Mouse (Mus musculus): ENCODE measurements around the gene Doc2b. TPM values are rescaled to one million over a fixed set of nuclear protein-coding genes. Genes with fewer than 3 reads are reported as not detected.
A peak's percentile ranks its signal among the peaks of the same experiment; 100 is the strongest.

Doc2b gene
- polyA plus RNA-seq, 1 experiment from 2014 or later: 1.4 TPM

DNA sequence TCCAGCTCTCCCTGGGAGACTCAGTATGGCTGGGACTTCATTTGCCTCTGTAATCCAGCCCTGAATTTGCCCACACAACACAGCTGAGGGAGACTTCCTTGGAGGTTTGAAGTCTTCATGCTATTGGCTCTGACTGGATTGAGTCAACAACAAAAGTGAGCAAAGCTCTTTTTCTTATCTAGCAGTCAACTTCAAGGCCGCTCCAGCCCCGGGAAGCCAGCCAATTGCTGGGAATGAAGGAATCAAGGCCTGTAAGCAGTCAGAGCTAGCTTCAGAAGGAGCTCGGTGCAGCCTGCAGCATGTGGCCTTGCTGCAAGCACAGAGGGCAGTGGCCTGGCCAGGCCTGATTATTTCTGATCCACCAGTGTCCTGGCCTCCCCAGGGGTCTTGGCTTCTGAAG is 16.1 kb upstream of the Doc2b start:
- no peak overlapping the region for H3K4me3 ChIP-seq
- no peak overlapping the region for H3K4me2 ChIP-seq
- H3K27ac ChIP-seq: peak overlapping the region; percentile 41; the same call in 1 of the 2 replicates
- 49% methylated on average over 3 of the region's 3 CpGs for WGBS
- H3K27me3 ChIP-seq: no peaks in the 10 kb centered on the region
- ATAC-seq (ENCODE audit: low FRiP score): no peak
- H3K9me3 ChIP-seq: no peaks in the 10 kb centered on the region
- no peak overlapping the region for H3K9ac ChIP-seq
- no peaks in the 10 kb centered on the region for H3K36me3 ChIP-seq
- H3K4me1 ChIP-seq (replicated peaks): peaks cover 17% of the 10 kb centered on the region

GRCm38 (mm10) chr11:75810526-75810925 is 14.7 kb upstream of the Doc2b start:
- 95% methylated on average over 3 of the region's 3 CpGs for WGBS
- no peak overlapping the region for H3K4me2 ChIP-seq
- H3K27ac ChIP-seq: no peak overlapping the region
- H3K4me3 ChIP-seq: no peak overlapping the region
- no peak overlapping the region for H3K9ac ChIP-seq
- no peaks in the 10 kb centered on the region for H3K36me3 ChIP-seq
- no peaks in the 10 kb centered on the region for H3K27me3 ChIP-seq
- no peak for ATAC-seq (ENCODE audit: low FRiP score)
- no peaks in the 10 kb centered on the region for H3K9me3 ChIP-seq
- peaks cover 17% of the 10 kb centered on the region for H3K4me1 ChIP-seq (replicated peaks)

GRCm38 (mm10) chr11:75807486-75807885 is 11.6 kb upstream of the Doc2b start:
- Histone ChIP-seq H3K4me2 (no peak overlapping the region), H3K27ac (no peak overlapping the region), H3K27me3 (no peaks in the 10 kb centered on the region), H3K36me3 (no peaks in the 10 kb centered on the region), H3K4me1 (replicated peaks) (peaks cover 12% of the 10 kb centered on the region), H3K9ac (peak overlapping the region; percentile 35), H3K4me3 (no peak overlapping the region), H3K9me3 (no peaks in the 10 kb centered on the region)
- WGBS: 45% methylated on average over 5 of the region's 5 CpGs
- ATAC-seq (ENCODE audit: low FRiP score): no peak

GRCm38 (mm10) chr11:75801771-75802550 is 6.1 kb upstream of the Doc2b start:
- H3K4me1 ChIP-seq (replicated peaks): peaks cover 8% of the 10 kb centered on the region
- H3K27me3 ChIP-seq: peaks cover 26% of the 10 kb centered on the region
- H3K27ac ChIP-seq: no peak overlapping the region
- no peaks in the 10 kb centered on the region for H3K36me3 ChIP-seq
- WGBS: 86% methylated on average over 7 of the region's 7 CpGs
- H3K4me2 ChIP-seq: no peak overlapping the region
- no peak overlapping the region for H3K4me3 ChIP-seq
- no peaks in the 10 kb centered on the region for H3K9me3 ChIP-seq
- ATAC-seq (ENCODE audit: low FRiP score): no peak
- H3K9ac ChIP-seq: no peak overlapping the region

- no peaks in the 10 kb centered on the region for H3K36me3 ChIP-seq
- no peak overlapping the region for H3K9ac ChIP-seq
- WGBS: 88% methylated on average over 4 of the region's 4 CpGs
- peaks cover 11% of the 10 kb centered on the region for H3K4me1 ChIP-seq (replicated peaks)
- H3K9me3 ChIP-seq: no peaks in the 10 kb centered on the region
- no peak overlapping the region for H3K27ac ChIP-seq
- ATAC-seq (ENCODE audit: low FRiP score): no peak
- H3K27me3 ChIP-seq: peaks cover 32% of the 10 kb centered on the region
- no peak overlapping the region for H3K4me3 ChIP-seq
- H3K4me2 ChIP-seq: no peak overlapping the region
These were observed 5.5 kb upstream of the Doc2b start for GRCm38 (mm10) chr11:75801369-75801768.

GRCm38 (mm10) chr11:75796536-75797246 is 842 bp upstream of the Doc2b start:
- ATAC-seq (ENCODE audit: low FRiP score): peak; percentile 3; the same call in 1 of the 2 replicates
- Histone ChIP-seq H3K27me3 (peaks cover 76% of the 10 kb centered on the region), H3K9me3 (no peaks in the 10 kb centered on the region), H3K36me3 (no peaks in the 10 kb centered on the region), H3K9ac (peak overlapping the region; percentile 68; the same call in 1 of the 2 replicates), H3K4me1 (replicated peaks) (peaks cover 30% of the 10 kb centered on the region), H3K4me2 (peak overlapping the region; percentile 65), H3K4me3 (peak overlapping the region; percentile 52), H3K27ac (no peak overlapping the region)
- WGBS: 72% methylated on average over 13 of the region's 13 CpGs

DNA sequence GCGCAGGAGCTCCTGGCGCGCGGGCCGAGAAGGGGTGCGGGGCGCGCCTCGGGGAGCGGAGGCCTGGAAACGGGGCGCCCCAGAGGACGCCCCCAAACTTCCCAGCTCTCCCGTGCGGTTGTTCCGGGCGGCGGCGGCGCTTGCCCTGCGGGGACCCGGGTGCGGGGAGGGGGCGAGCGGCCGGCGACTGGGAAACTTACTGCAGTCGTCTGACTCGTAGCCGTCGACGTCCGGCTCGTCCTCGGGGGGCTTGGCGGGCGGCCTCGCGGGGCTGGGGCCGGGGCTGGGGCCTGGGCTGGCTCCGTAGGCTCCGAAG is 570 bp downstream of the Doc2b start:
- no peak for ATAC-seq (ENCODE audit: low FRiP score)
- Histone ChIP-seq H3K36me3 (no peaks in the 10 kb centered on the region), H3K9ac (peak overlapping the region; percentile 68), H3K9me3 (no peaks in the 10 kb centered on the region), H3K4me1 (replicated peaks) (peaks cover 30% of the 10 kb centered on the region), H3K27me3 (peaks cover 73% of the 10 kb centered on the region), H3K4me2 (peak overlapping the region; percentile 65), H3K4me3 (peak overlapping the region; percentile 52), H3K27ac (no peak overlapping the region)
- 2% methylated on average over 34 of the region's 42 CpGs for WGBS

DNA sequence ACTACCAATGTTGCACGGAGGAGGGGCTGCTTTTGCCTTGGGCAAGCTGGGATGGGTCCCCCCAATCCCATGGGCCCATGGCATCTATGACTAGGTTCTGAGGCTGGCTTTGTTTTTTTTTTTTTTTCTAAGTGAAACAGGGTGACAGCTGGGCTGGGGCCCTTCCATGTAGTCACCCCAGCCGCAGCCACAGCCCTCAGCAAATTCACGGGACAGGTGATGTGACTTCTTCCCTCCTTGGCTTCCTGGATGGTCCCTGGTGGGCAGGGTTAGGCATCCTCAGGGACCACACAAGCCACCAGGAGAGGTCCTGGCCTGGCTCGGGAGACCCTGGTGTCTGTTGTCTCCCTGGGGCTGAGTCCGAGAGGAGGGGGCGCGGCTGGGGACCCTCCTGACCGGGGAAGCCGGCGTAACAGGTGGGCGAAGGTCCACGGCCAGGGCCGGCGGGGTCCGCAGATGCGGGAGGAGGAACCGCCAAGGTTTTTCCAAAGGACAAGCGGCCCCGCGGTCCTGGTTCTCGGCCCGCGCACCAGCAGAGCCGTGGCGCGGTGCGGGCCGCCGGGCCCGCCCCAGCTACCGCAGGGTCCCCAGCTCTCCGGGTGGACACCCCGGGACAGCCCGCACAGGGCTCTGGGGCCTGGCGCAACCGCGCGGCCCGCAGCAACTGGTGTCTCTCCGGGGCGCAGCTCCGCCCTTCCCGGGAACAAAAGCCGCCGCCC is 1.1 kb downstream of the Doc2b start:
- WGBS: 4% methylated on average over 45 of the region's 45 CpGs
- Histone ChIP-seq H3K4me2 (peak overlapping the region; percentile 65), H3K4me3 (peak overlapping the region; percentile 52), H3K9me3 (no peaks in the 10 kb centered on the region), H3K4me1 (replicated peaks) (peaks cover 28% of the 10 kb centered on the region), H3K9ac (peak overlapping the region; percentile 68), H3K27ac (no peak overlapping the region), H3K36me3 (no peaks in the 10 kb centered on the region), H3K27me3 (peaks cover 73% of the 10 kb centered on the region)
- ATAC-seq (ENCODE audit: low FRiP score): no peak

- Histone ChIP-seq H3K9ac (no peak overlapping the region), H3K4me2 (no peak overlapping the region), H3K27me3 (peaks cover 63% of the 10 kb centered on the region), H3K27ac (no peak overlapping the region), H3K9me3 (no peaks in the 10 kb centered on the region), H3K4me3 (no peak overlapping the region), H3K4me1 (replicated peaks) (peaks cover 25% of the 10 kb centered on the region), H3K36me3 (no peaks in the 10 kb centered on the region)
- no peak for ATAC-seq (ENCODE audit: low FRiP score)
- 75% methylated on average over 5 of the region's 5 CpGs for WGBS
These were observed 2.5 kb downstream of the Doc2b start for GRCm38 (mm10) chr11:75793351-75793750.

DNA sequence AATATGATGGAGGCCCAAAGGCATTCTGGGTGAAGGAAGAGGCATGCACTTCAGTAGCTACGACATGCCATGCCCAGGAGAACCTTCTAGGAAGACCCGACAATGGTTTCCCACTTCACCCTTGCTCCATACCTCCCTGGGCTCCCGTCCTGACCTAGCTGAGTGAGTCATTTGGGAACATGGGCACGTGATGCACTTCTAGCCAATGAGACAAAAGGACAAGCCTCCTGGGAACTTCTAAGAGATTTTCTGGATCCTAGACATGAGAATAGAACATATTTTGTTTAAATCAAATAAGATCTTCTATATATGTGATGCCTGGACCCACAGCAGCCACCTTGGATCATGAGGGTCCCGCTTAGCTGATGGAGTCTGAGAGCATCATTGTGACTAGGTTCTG is 3.3 kb downstream of the Doc2b start:
- peaks cover 29% of the 10 kb centered on the region for H3K4me1 ChIP-seq (replicated peaks)
- no peaks in the 10 kb centered on the region for H3K9me3 ChIP-seq
- no peak overlapping the region for H3K27ac ChIP-seq
- H3K4me2 ChIP-seq: no peak overlapping the region
- no peak overlapping the region for H3K4me3 ChIP-seq
- WGBS: 82% methylated on average over 5 of the region's 5 CpGs
- no peaks in the 10 kb centered on the region for H3K36me3 ChIP-seq
- H3K27me3 ChIP-seq: peaks cover 55% of the 10 kb centered on the region
- no peak for ATAC-seq (ENCODE audit: low FRiP score)
- no peak overlapping the region for H3K9ac ChIP-seq

DNA sequence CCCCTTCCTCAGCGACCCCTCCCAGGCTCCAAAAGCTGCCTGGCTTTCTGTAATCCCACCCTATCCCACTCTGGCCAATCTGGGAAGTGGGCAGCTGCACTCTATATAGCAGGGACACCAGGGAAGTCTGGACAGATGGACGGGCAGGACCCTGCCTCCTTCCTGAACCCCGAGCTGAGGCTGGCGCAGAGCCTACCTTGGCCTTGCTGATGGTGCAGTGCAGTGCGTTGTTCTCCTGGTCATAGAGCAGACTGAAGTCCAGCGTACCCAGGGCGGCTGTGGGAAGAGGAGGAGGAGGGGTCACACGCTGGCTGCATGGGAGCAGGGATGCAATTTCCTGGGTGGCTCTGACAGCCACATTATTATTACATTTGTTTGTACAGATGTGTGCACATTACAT is 10.0 kb downstream of the Doc2b start:
- H3K27me3 ChIP-seq: 0 out of 2 replicates have a peak, but pooled peaks cover 7% of the 10 kb centered on the region
- H3K27ac ChIP-seq: no peak overlapping the region
- no peak for ATAC-seq (ENCODE audit: low FRiP score)
- H3K4me3 ChIP-seq: no peak overlapping the region
- H3K4me1 ChIP-seq (replicated peaks): peaks cover 7% of the 10 kb centered on the region; the same call in 1 of the 2 replicates
- H3K4me2 ChIP-seq: no peak overlapping the region
- H3K36me3 ChIP-seq: no peaks in the 10 kb centered on the region
- no peak overlapping the region for H3K9ac ChIP-seq
- WGBS: 75% methylated on average over 8 of the region's 8 CpGs
- no peaks in the 10 kb centered on the region for H3K9me3 ChIP-seq

DNA sequence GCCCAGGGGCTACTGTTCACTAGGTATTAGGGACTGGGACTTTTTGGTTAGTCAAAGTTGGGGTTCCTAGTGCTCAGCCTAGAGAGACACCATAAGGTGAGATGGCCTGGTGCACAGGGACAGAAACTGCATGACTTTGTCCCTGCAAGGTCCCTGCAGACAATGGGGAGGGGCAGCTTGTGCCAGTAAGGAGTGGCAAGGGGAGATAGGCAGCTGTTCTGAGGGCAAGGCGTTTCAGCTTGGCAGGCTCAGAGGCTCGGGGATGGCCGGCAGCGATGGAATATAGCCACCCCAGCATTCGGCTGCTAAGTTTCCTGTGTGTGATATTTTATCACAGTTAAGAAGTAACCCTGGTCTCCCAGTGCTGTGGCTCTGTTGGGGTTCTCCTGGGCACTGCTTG is 12.1 kb downstream of the Doc2b start:
- Histone ChIP-seq H3K4me3 (no peak overlapping the region), H3K9ac (no peak overlapping the region), H3K36me3 (no peaks in the 10 kb centered on the region), H3K27ac (no peak overlapping the region), H3K27me3 (0 out of 2 replicates have a peak, but pooled peaks cover 7% of the 10 kb centered on the region), H3K4me2 (no peak overlapping the region), H3K4me1 (replicated peaks) (peaks cover 7% of the 10 kb centered on the region; the same call in 1 of the 2 replicates), H3K9me3 (no peaks in the 10 kb centered on the region)
- no peak for ATAC-seq (ENCODE audit: low FRiP score)
- WGBS: 87% methylated on average over 5 of the region's 5 CpGs
